Mouse (Mus musculus) layer of hippocampus, adult 6 months (tissue): ENCODE results near the gene Git1. TPM values are rescaled to one million over a fixed set of nuclear protein-coding genes. Genes with fewer than 3 reads are reported as not detected.

ENCODE experiments used
- long read RNA-seq, 2 experiments: library from polyadenylated mRNA; unstranded; transcript quantifications; one replicate each; pipeline ENCODE4 v2.0.0; 2019 to 2020
- polyA plus RNA-seq: library from polyadenylated mRNA; unstranded; fragments of <200 nt; fragmentation: Nextera tagmentation; gene quantifications from 2 replicates; pipeline ENCODE4 v1.2.3, GENCODE M21; 2021

The Git1 gene
- 31.1 and 36.5 TPM in 2 replicates for polyA plus RNA-seq
- long read RNA-seq, experiment 1, partial matches to known transcripts = 77 of 79 reads
- long read RNA-seq, experiment 1, other reads (novel, unspliced or antisense) = 1 of 79 reads
- long read RNA-seq, experiment 2, transcript Git1-201 (20 exons, 3,512 nt) = major isoform, 9 of 116 reads
- long read RNA-seq, experiment 2, partial matches to known transcripts = 99 of 116 reads
- long read RNA-seq, experiment 2, other reads (novel, unspliced or antisense) = 8 of 116 reads

GRCm38 (mm10) chr11:77493512-77494343 lies at the start of gene Git1:
Gene Git1 (plus strand): TSS chr11:77493562.

GRCm38 (mm10) chr11:77462283-77463100 lies 30.9 kb upstream of the Git1 start, which contains the start of gene Coro6:
Gene Coro6 (plus strand): TSS chr11:77462411.

GRCm38 (mm10) chr11:77489591-77490235 lies 3.6 kb upstream of the Git1 start, which contains the start of gene Ankrd13b:
Gene Ankrd13b (minus strand): TSS chr11:77489678.

GRCm38 (mm10) chr11:77514832-77515636 lies 21.7 kb downstream of the Git1 start, which contains the start of gene Abhd15:
Gene Abhd15 (plus strand): TSS chr11:77515121.

GRCm38 (mm10) chr11:77515637-77516552 lies 22.5 kb downstream of the Git1 start, which contains the start of gene Trp53i13:
Gene Trp53i13 (minus strand): TSS chr11:77515980.

GRCm38 (mm10) chr11:77519043-77519442 lies 25.7 kb downstream of the Git1 start, which contains the start of gene Gm10392:
Gene Gm10392 (minus strand): TSS chr11:77519198.

Other genes with a start within 250 kb of the Git1 start
- 2.1 and 2.6 TPM in 2 replicates for gene Coro6, start 31.2 kb upstream of the Git1 start, polyA plus RNA-seq
- gene Ankrd13b, start 3.9 kb upstream of the Git1 start, polyA plus RNA-seq = 4.7 and 5.5 TPM in 2 replicates
- 1.4 and 1.5 TPM in 2 replicates for gene Abhd15, start 21.6 kb downstream of the Git1 start, polyA plus RNA-seq
- 12.3 and 13.9 TPM in 2 replicates for gene Trp53i13, start 22.4 kb downstream of the Git1 start, polyA plus RNA-seq
- gene Gm10392, start 25.6 kb downstream of the Git1 start, polyA plus RNA-seq = not detected in 2 replicates
- 8.7 and 18.8 TPM in 2 replicates for gene Taok1, start 114.3 kb downstream of the Git1 start, polyA plus RNA-seq
- 5.9 and 6.2 TPM in 2 replicates for gene Nufip2, start 192.6 kb downstream of the Git1 start, polyA plus RNA-seq
- gene Cryba1, start 231.7 kb downstream of the Git1 start, polyA plus RNA-seq = 0.26 TPM in 1 of 2 replicates, not detected in the other